11 mouse cellular contexts compared by ENCODE assay signal in genomic region chr5:107793258-107793657, GRCm38 (mm10). TPM values are rescaled to one million over a fixed set of nuclear protein-coding genes. Genes with fewer than 3 reads are reported as not detected.
A peak's percentile ranks its signal among the peaks of the same experiment; 100 is the strongest.
DNase-seq lines count a peak whose midpoint lies in the region; ATAC-seq lines count a peak whose summit lies in the region.
"Had no signal": no experiment of that assay in that cellular context is flagged by ENCODE, and none has a peak within 500 bp of the region (broad histone marks: within the 10 kb centered on the region; RNA-seq: fewer than 3 reads in every experiment).

No protein-coding gene starts in this region.

- H3K4me1 ChIP-seq in kidney, embryonic 15.5 days, result no peaks in the 10 kb centered on the region

- H3K9me3 ChIP-seq in kidney, embryonic 15.5 days (replicated peaks), result no peaks in the 10 kb centered on the region

- H3K27me3 ChIP-seq in kidney, embryonic 15.5 days, result no peaks in the 10 kb centered on the region

- H3K9ac ChIP-seq in kidney, embryonic 15.5 days, result no peak overlapping the region

- WGBS in kidney, embryonic 15.5 days, result 49% methylated on average over 3 of the region's 3 CpGs

- no peak overlapping the region for H3K4me2 ChIP-seq in kidney, embryonic 15.5 days
- H3K4me2 ChIP-seq: midbrain, embryonic 11.5 days had no signal

- intact Hi-C loops in heart, postnatal 10 days (cut with DNase I), result loop anchor here (10.0 kb wide), 1 partner anchor 202 kb away; no protein-coding TSS in a partner anchor

- H3K36me3 ChIP-seq in kidney, embryonic 15.5 days, result peaks cover 31% of the 10 kb centered on the region

- no peak overlapping the region for H3K27ac ChIP-seq in kidney, embryonic 15.5 days
- H3K27ac ChIP-seq: gastrocnemius, adult 2 months had no signal

- no peak for ATAC-seq in kidney, embryonic 15.5 days (replicated peaks; ENCODE audit: low FRiP score)

- DNase-seq in kidney, adult 11 months, result peak; percentile 45
- peak; percentile 5 to 31 for DNase-seq in adrenal gland, postnatal 36 days
- DNase-seq in heart, postnatal 10 days, result peak; percentile 55 to 65
- peak; percentile 21 for DNase-seq in mesoderm, embryonic 11.5 days (ENCODE audit: low read depth, low spot score)
- no peak for DNase-seq in testis, postnatal 10 days (ENCODE audit: low spot score)
- no peak for DNase-seq in gastrocnemius, adult 8-10 months (ENCODE audit: low spot score in 2 of 2)
- DNase-seq in neural tube, embryonic 10.5 days (ENCODE audit: extremely low spot score, low spot score), result no peak
- DNase-seq: gastrocnemius, adult 2 months had no signal

- H3K4me3 ChIP-seq in kidney, embryonic 15.5 days (replicated peaks), result no peak overlapping the region
- H3K4me3 ChIP-seq: gastrocnemius, adult 2 months had no signal

RNA-seq across cellular contexts. Expression of gene Ube2d2b, which starts 36.6 kb away (rescaled TPM):
- 0.30 and 0.35 TPM in 2 replicates for polyA plus RNA-seq in kidney, embryonic 15.5 days (2015; fragmentation: Nextera tagmentation; extraction: Ambion mirVana)
- not detected for total RNA-seq in adrenal gland, postnatal 36 days (2021)
- not detected for total RNA-seq in heart, postnatal 10 days (2021)
- total RNA-seq in gastrocnemius, adult 8-10 months (2022), result not detected
- total RNA-seq: gastrocnemius, adult 2 months; left cerebral cortex, adult 18-20 months had no signal
- polyA plus RNA-seq: midbrain, embryonic 11.5 days had no signal

Comparison
In these comparisons a context has a peak if more than half of its experiments do, and no peak if none do; other contexts are left out.
1. DNase-seq: peak in kidney, adult 11 months (single experiment), adrenal gland, postnatal 36 days (2 of 2), heart, postnatal 10 days (2 of 2) and mesoderm, embryonic 11.5 days (single experiment); none in testis, postnatal 10 days (single experiment), gastrocnemius, adult 8-10 months (0 of 2) and neural tube, embryonic 10.5 days (single experiment).